Mouse (Mus musculus) neural tube, embryonic 15.5 days (tissue): Measurements from ENCODE around the gene Nelfe. TPM values are rescaled to one million over a fixed set of nuclear protein-coding genes. Genes with fewer than 3 reads are reported as not detected.
"Not testable (repeated sequence)": the region's sequence is repeated elsewhere in the genome, so short reads cannot be mapped to it uniquely, and the experiment has no call there.

Experiments
- ATAC-seq: fragments of 200-750 bp; cut with Nextera tagmentation; 2 replicates; pipeline ENCODE4 v1.8.0; 2017; ENCODE audit warnings: mild to moderate bottlenecking, moderate TSS enrichment, moderate library complexity; ENCODE audit not compliant: low FRiP score
- H3K27ac ChIP-seq: fragments of 300-500 bp; sonication (generic); replicated peaks from 2 replicates; pipeline ENCODE4 v1.5.1; 2015; ENCODE audit warnings: mild to moderate bottlenecking, inconsistent platforms
- H3K27me3 ChIP-seq: fragments of 300-500 bp; sonication (generic); replicated peaks from 2 replicates; pipeline ENCODE4 v1.6.1; 2015; ENCODE audit warnings: inconsistent platforms
- H3K36me3 ChIP-seq: fragments of 300-500 bp; sonication (generic); 2 replicates; pipeline ENCODE4 v1.6.1; 2015; ENCODE audit warnings: inconsistent platforms
- H3K4me1 ChIP-seq: fragments of 300-500 bp; sonication (generic); 2 replicates; pipeline ENCODE4 v1.6.1; 2015; ENCODE audit warnings: inconsistent platforms
- H3K4me2 ChIP-seq: fragments of 300-500 bp; sonication (generic); 2 replicates; pipeline ENCODE4 v1.6.1; 2015; ENCODE audit warnings: inconsistent platforms, mild to moderate bottlenecking, moderate library complexity
- H3K4me3 ChIP-seq: fragments of 300-500 bp; sonication (generic); replicated peaks from 2 replicates; pipeline ENCODE4 v1.5.1; 2015; ENCODE audit warnings: mild to moderate bottlenecking, inconsistent platforms
- H3K9ac ChIP-seq: fragments of 300-500 bp; sonication (generic); replicated peaks from 2 replicates; pipeline ENCODE4 v1.6.1; 2015; ENCODE audit warnings: mild to moderate bottlenecking, inconsistent platforms
- H3K9me3 ChIP-seq: fragments of 300-500 bp; sonication (generic); replicated peaks from 2 replicates; pipeline ENCODE4 v1.6.1; 2016; ENCODE audit warnings: inconsistent platforms
- WGBS: fragments of 180-500 bp; shearing (Covaris S2); methylation state at CpG from one replicate; pipeline ENCODE4 v1.1.7; 2015; ENCODE audit warnings: mixed read lengths; 5-methylcytosine and 5-hydroxymethylcytosine counted together
- polyA plus RNA-seq: library from polyadenylated mRNA; unstranded; fragments of >200 nt; fragmentation: Nextera tagmentation; extraction: Ambion mirVana; gene quantifications from 2 replicates; pipeline ENCODE4 v1.2.1, GENCODE M21; 2015

Gene Nelfe
- polyA plus RNA-seq, 1 experiment from 2014 or later: 77.4 TPM

GRCm38 (mm10) chr17:34813747-34814146, 36.4 kb upstream of the Nelfe start:
- H3K36me3 ChIP-seq, H3K4me3 ChIP-seq, ATAC-seq, H3K27me3 ChIP-seq, H3K4me1 ChIP-seq, H3K9me3 ChIP-seq, H3K27ac ChIP-seq, H3K4me2 ChIP-seq, H3K9ac ChIP-seq: not testable (repeated sequence)
- 67% methylated on average over 12 of the region's 12 CpGs for WGBS

GRCm38 (mm10) chr17:34814818-34815370, 35.3 kb upstream of the Nelfe start:
- no peak overlapping the region for H3K9ac ChIP-seq
- no peak overlapping the region for H3K4me2 ChIP-seq
- 76% methylated on average over 7 of the region's 7 CpGs for WGBS
- no peaks in the 10 kb centered on the region for H3K4me1 ChIP-seq
- no peak overlapping the region for H3K4me3 ChIP-seq
- ATAC-seq: no peak
- no peaks in the 10 kb centered on the region for H3K27me3 ChIP-seq
- H3K27ac ChIP-seq: no peak overlapping the region
- H3K9me3 ChIP-seq: no peaks in the 10 kb centered on the region
- H3K36me3 ChIP-seq: no peaks in the 10 kb centered on the region

GRCm38 (mm10) chr17:34830776-34831175, 19.4 kb upstream of the Nelfe start:
- not testable (repeated sequence) for H3K27ac ChIP-seq, H3K9me3 ChIP-seq, H3K4me2 ChIP-seq, H3K27me3 ChIP-seq, ATAC-seq, H3K9ac ChIP-seq, H3K4me3 ChIP-seq
- Histone ChIP-seq H3K4me1 (peaks cover 16% of the 10 kb centered on the region), H3K36me3 (peaks cover 72% of the 10 kb centered on the region)
- 94% methylated on average over 1 of the region's 1 CpGs for WGBS

- H3K36me3 ChIP-seq: peaks cover 48% of the 10 kb centered on the region
- 4% methylated on average over 42 of the region's 48 CpGs for WGBS
- no peaks in the 10 kb centered on the region for H3K9me3 ChIP-seq
- H3K4me1 ChIP-seq: peaks cover 38% of the 10 kb centered on the region
- ATAC-seq: peak; percentile 81
- H3K9ac ChIP-seq: peak overlapping the region; percentile 79
- H3K27me3 ChIP-seq: no peaks in the 10 kb centered on the region
- peak overlapping the region; percentile 86 for H3K4me3 ChIP-seq
- H3K4me2 ChIP-seq: peak overlapping the region; percentile 95
- peak overlapping the region; percentile 84 for H3K27ac ChIP-seq
These were observed 13.9 kb upstream of the Nelfe start for GRCm38 (mm10) chr17:34836155-34836855.

GRCm38 (mm10) chr17:34836856-34837221, 13.4 kb upstream of the Nelfe start, which contains the start of the genes Stk19 and Dxo:
TSS of gene Stk19 (minus strand) at chr17:34836945.
TSS of gene Dxo (plus strand) at chr17:34837019.
- Histone ChIP-seq H3K27ac (peak within 1 kb of the TSS; percentile 84), H3K4me3 (peak within 1 kb of the TSS; percentile 86), H3K9ac (peak within 1 kb of the TSS; percentile 79), H3K36me3 (peaks cover 52% of the 10 kb centered on the region), H3K27me3 (no peaks in the 10 kb centered on the region), H3K9me3 (no peaks in the 10 kb centered on the region), H3K4me1 (peaks cover 38% of the 10 kb centered on the region), H3K4me2 (peak within 1 kb of the TSS; percentile 95)
- peak; percentile 93 for ATAC-seq
- 0% methylated on average over 40 of the region's 40 CpGs for WGBS

- 35% methylated on average over 43 of the region's 43 CpGs for WGBS
- ATAC-seq: peak; percentile 32; the same call in 1 of the 2 replicates
- peaks cover 54% of the 10 kb centered on the region for H3K36me3 ChIP-seq
These were observed 12.5 kb upstream of the Nelfe start for GRCm38 (mm10) chr17:34837464-34838324.

GRCm38 (mm10) chr17:34838785-34839184, 11.4 kb upstream of the Nelfe start:
- Histone ChIP-seq H3K4me1 (peaks cover 35% of the 10 kb centered on the region), H3K4me3 (no peak overlapping the region), H3K9ac (no peak overlapping the region), H3K4me2 (peak overlapping the region; percentile 17; the same call in 1 of the 2 replicates), H3K27me3 (no peaks in the 10 kb centered on the region), H3K9me3 (no peaks in the 10 kb centered on the region), H3K27ac (no peak overlapping the region), H3K36me3 (peaks cover 56% of the 10 kb centered on the region)
- WGBS: 93% methylated on average over 7 of the region's 7 CpGs
- no peak for ATAC-seq

More at GRCm38 (mm10) chr17:34837464-34838324, 12.5 kb upstream of the Nelfe start:
- peak overlapping the region; percentile 79 for H3K9ac ChIP-seq
- peak overlapping the region; percentile 86 for H3K4me3 ChIP-seq
- no peaks in the 10 kb centered on the region for H3K9me3 ChIP-seq
- H3K4me2 ChIP-seq: peak overlapping the region; percentile 95
- H3K27ac ChIP-seq: peak overlapping the region; percentile 84
- peaks cover 38% of the 10 kb centered on the region for H3K4me1 ChIP-seq
- H3K27me3 ChIP-seq: no peaks in the 10 kb centered on the region

- peaks cover 22% of the 10 kb centered on the region for H3K4me1 ChIP-seq
- no peaks in the 10 kb centered on the region for H3K9me3 ChIP-seq
- no peak overlapping the region for H3K27ac ChIP-seq
- H3K27me3 ChIP-seq: no peaks in the 10 kb centered on the region
- no peak overlapping the region for H3K4me3 ChIP-seq
- peaks cover 72% of the 10 kb centered on the region for H3K36me3 ChIP-seq
- ATAC-seq: no peak
- no peak overlapping the region for H3K9ac ChIP-seq
- H3K4me2 ChIP-seq: no peak overlapping the region
- WGBS: 84% methylated on average over 6 of the region's 6 CpGs
These were observed 9.4 kb upstream of the Nelfe start for GRCm38 (mm10) chr17:34840736-34841307.

- ATAC-seq: no peak
- H3K4me1 ChIP-seq: peaks cover 11% of the 10 kb centered on the region
- H3K36me3 ChIP-seq: peaks cover 82% of the 10 kb centered on the region
- no peak overlapping the region for H3K9ac ChIP-seq
- H3K27ac ChIP-seq: no peak overlapping the region
- H3K4me3 ChIP-seq: no peak overlapping the region
- H3K9me3 ChIP-seq: no peaks in the 10 kb centered on the region
- 95% methylated on average over 13 of the region's 13 CpGs for WGBS
- no peaks in the 10 kb centered on the region for H3K27me3 ChIP-seq
- no peak overlapping the region for H3K4me2 ChIP-seq
These were observed 5.3 kb upstream of the Nelfe start for GRCm38 (mm10) chr17:34844884-34845283.

- H3K36me3 ChIP-seq: peaks cover 62% of the 10 kb centered on the region
- peaks cover 25% of the 10 kb centered on the region for H3K4me1 ChIP-seq
- 93% methylated on average over 6 of the region's 6 CpGs for WGBS
- no peak overlapping the region for H3K4me3 ChIP-seq
- no peak overlapping the region for H3K27ac ChIP-seq
- no peak overlapping the region for H3K9ac ChIP-seq
- no peaks in the 10 kb centered on the region for H3K9me3 ChIP-seq
- H3K4me2 ChIP-seq: no peak overlapping the region
- ATAC-seq: no peak
- no peaks in the 10 kb centered on the region for H3K27me3 ChIP-seq
These were observed 3.0 kb upstream of the Nelfe start for GRCm38 (mm10) chr17:34847192-34847591.

GRCm38 (mm10) chr17:34847615-34848014, 2.6 kb upstream of the Nelfe start:
- 94% methylated on average over 7 of the region's 7 CpGs for WGBS
- Histone ChIP-seq H3K27ac (no peak overlapping the region), H3K9ac (no peak overlapping the region), H3K9me3 (no peaks in the 10 kb centered on the region), H3K4me1 (peaks cover 25% of the 10 kb centered on the region), H3K4me3 (no peak overlapping the region), H3K4me2 (no peak overlapping the region), H3K27me3 (no peaks in the 10 kb centered on the region), H3K36me3 (peaks cover 62% of the 10 kb centered on the region)
- no peak for ATAC-seq
